Mouse (Mus musculus): ENCODE results near the gene Mrps21.

DNA sequence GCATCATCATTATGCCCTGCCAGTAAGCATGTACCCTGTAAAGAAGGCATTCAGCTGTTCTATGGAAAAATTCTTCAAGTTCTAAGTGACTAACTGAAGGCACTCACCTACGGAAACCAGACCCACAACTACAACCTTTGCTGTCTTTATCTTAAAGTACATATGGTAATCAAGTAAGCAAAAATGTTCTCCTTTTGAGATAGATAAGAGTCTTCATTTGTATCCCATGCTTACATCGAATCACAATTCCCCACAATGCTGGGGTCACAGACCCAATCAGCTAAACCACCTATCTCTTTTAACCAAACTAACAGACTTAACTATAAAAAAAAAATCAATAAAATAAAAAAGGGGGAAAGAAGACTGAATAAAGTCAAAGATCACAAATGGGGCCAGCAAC lies 32.1 kb downstream of the Mrps21 start:
- TF ChIP-seq POLR2A (IDR thresholded peaks at IDR 0.05; ENCODE audit: low read depth, low read length) (no peak), CTCF (IDR thresholded peaks at IDR 0.05; ENCODE audit: extremely low read depth, insufficient read length, insufficient replicate concordance, low read depth, low read length) (no peak)

Data from small intestine, adult 2 months (tissue).